Mouse (Mus musculus) kidney, adult 8-10 months (tissue): Measurements from ENCODE around the gene Primpol.

Source experiments
- DNase-seq, 2 experiments: peaks; one replicate each; pipeline ENCODE4 v3.0.0; 2022

Gene Primpol

DNA sequence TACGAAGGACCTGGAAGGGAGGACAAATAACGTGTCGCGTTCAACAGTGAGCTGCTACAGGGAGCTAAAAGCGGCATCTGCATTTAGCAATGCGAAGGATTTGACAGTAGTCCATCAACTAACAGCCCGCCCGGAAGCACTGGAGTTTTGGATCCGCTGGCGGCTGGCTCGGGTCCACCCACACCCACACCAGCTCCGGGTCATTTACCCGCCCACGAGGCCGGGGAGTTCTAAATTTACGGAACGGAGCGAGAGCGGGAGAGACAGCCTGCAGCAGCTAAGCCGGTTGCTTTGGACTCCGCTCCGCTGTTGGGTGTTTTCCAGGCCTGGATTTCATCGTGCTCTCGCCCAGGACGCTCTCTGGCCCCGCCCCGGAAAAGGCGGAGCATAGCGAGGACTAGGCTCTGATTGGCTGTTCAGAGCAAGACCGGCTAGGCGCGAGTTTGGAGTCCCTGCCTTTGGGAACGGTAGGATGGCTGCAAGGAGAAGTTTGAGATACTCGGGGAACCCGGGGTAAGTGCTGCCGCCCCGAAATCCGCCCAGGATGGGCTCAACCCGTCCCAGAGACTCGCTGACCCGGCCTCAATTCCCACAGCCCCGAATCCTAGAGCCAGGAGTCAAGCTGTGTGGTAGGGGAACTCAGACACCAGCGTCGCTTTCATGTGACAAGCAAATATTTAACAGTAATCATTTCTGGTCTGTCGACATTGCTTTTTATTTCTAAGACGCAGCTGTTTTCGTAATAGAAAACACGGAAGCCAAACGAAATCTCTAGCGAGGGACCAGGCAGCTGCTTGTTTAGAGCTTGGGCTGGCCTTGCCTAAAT lies 65.2 kb downstream of the Primpol start, which contains the start of gene Cenpu:
Cenpu (plus strand) TSS at position 414 of the 826 bp plus-strand sequence.
- peak; percentile 100 for DNase-seq

DNA sequence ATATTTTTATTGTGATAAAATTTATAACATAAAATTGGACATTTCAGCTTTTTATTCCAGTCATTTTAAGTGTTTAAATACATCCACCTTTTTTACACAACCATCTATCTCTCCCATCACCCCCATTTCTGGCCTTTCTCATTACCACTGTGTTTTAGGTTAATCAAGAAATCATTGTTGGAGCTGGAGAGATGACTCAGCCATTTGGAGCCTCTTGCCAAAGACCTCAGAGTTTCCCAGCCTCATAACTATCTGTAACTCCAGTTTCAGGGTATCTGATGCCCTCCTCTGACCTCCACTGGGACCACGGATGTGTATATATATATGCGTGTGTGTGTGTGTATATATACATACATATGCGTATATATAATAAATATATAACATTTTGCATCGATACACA lies 66.0 kb downstream of the Primpol start:
- no peak for DNase-seq

DNA sequence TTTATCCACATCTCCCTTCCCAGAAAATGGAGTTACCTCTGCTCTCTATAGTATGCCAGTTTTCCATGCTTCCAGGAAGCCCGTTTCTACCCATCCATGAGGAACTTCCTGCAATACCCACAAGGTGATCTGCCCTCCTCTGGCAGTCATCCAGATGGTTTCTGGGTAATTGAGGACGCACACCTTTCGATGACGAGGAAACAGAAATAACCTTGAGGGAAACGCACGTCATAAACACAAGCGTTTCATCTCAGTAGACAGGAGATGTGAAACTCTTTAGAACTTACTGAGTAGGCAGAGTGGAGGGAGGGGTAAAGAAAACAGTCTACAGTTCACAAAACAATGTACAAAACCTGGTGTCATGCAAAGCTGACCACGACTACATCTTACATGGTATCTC lies 67.0 kb downstream of the Primpol start:
- no peak for DNase-seq

DNA sequence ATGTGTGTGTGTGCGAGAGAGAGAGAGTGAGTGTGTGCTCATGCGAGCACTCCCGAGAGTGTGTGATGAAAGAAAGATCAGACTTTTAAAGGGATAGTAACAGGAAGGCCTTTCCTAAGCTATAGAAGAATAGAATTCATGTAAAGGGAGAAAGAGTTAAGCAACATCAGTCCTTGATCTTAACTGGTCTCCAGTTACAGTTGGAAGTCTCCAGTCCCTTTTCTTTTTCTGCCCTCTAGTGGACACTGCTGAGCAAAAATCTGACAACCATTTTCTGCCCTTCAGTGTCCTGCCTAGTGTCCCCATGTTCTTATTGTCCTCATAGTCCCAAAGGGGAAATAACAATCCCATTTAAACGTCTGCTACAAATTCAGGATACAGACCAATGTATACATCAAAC lies 69.8 kb downstream of the Primpol start:
- DNase-seq = peak; percentile 50 to 67

DNA sequence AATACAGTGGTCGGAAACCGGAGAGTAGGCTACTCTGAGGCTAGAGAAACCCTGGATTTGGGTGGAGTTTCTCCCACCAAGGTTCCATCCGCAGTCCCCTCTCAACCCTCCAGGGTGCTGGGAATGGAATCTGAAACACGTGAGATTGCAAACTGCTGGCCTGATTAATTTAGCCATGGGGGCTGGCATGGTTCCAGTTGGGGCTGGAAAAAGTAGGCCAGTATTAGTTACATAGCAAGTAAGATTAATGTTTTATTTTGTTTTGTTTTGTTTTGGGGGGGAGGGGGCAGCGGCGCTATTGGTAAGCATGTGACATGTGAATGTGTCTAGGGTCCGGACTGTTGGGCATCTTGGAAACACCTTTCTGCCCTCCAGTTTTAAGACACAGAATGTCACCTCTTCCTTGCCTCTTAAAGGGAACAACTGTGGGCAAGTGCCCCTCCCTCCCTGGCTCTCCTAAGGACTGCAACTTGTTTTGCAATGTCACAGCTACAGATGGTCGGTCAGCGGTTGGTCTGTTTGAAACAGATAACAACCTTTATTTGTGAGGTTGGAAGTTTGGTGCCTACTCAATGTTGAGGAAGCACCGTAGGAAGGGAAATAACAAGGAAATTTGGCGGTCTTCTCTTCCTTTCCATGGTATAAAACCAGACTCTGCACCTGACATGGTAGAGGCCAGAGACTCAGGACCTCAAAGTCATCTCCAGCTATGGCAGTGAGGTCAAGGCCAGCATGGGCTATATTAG lies 70.4 kb downstream of the Primpol start:
- peak; percentile 86 to 90 for DNase-seq

DNA sequence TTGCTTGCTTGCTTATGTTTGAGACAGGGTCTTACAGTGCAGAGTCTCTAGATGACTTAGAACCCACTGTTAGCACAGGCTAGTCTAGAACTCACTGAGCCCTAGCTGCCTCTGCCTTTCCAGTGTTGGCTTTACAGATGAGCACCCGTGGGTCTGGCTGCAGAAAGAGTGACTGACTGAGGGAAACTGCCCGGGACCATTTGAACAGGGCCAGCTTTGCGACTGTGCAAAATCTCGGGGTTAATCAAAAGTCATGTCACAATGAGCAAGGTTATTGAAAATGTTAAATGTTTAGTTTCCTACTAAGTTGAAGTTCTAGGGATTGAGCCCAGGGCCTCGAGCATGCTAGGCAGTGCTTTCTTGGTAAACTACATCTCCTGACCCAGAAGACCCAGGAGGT lies 71.2 kb downstream of the Primpol start:
- DNase-seq = no peak

DNA sequence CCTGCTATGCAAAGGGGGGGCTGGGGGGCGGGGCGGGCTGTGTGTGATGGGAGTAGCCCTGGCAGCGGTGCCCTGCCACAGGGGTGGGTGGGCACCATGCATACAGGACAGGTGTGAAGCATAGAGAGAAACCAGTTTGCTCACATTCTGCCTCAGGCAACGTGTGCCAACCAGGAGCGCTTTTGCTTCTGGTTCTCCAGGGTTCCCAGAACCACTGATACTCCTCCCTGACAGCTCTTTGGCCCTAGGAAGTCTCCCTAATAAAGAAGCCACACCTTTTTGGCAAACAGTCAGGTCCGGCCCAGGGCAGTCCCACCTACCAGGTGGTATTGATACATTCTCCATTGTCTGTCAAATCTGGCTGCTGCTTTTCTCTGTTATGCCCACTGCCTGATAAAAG lies 73.3 kb downstream of the Primpol start:
- no peak for DNase-seq

DNA sequence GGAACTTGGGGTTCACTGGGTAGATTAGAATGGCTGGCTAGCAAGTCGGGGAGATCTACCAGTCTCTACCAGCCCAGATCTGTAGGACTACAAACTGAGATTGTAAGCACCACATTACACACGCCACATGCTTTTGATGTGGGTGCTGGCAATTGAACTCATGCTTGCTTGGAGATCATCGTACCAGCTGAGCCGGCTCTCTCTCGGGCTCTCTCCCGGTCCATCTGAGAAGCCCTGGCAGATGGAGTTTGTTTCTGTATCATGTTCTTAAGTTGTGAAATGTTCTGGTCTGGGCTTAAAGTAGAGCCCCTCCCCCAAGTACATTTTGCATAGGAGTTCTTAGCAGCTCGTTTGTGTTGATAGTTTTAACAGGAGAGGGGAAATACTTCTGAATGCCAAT lies 73.8 kb downstream of the Primpol start:
- DNase-seq = no peak

DNA sequence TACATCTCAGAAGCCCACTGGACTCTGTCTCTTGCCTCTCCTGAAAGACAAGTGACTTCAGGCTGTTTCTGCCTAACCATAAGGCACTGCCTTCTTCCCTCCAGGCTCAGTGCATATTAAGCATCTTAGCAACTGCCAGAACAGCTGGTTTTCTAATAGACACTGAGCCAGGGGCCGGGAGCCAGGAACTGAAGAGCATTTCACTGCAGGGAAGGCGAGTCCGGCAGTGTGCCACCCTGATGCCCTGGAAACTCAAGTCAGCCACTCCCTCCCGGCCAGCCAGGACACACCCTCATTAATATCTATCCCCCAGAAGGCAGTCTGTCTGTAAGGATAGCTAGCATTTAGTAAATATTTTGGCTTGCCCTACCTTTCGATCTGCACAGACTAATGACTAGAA lies 77.3 kb downstream of the Primpol start:
- no peak for DNase-seq

DNA sequence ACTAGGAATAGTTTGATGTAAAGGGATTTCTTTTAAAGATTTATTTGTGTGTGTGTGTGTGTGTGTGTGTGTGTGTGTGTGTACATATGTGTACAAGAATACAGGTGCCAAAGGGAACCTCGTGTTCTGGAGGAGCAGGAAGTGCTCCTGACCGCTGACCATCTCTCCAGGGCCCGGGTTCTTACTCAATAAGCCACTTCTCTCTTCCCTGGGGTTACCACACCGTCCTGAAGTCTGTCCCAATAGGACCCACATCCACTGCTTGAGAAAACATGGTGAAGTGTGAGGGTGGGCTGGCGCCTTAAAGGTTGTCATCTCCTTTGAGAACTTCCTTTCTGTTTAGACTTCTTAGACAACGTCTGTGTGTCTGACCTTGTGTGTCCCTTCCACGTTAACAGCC lies 83.1 kb downstream of the Primpol start:
- no peak for DNase-seq

DNA sequence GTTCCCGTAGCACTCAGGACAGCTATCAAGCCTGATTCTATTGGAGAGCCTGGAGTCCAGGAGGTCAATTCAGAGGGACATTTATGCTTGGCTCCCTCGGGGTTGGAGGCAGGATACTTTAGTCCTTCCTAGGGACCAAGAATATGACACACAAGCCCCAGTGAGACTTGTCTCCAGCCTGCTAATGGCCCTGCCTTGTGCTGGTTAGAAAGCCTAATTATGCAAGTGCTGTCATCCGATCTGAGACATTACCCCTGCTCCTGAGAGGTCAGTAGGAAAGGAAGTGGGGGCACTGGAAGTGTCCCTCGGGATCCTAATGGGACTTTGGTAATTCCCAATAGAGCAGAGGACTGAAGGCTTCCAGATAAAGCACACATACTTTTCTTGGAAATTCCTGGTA lies 86.5 kb downstream of the Primpol start:
- DNase-seq = no peak

DNA sequence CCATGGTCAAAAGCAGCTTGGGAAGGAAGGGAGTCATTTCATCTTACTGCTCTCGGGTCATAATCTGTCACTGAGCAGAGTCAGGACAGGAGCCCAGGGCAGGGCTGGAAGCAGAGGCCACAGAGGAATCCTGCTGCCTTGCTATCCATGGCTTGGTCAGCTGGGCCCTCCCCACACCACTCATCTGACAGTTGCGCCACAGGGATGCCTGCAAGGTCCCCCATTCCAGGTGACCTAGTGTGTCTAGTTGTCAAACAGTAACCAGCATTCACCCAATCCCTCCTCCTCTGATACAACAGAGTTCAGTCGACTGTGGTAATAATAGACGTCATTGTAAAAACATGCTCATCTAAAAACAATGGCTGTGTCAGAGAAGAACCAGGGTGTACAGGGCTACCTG lies 87.5 kb downstream of the Primpol start:
- DNase-seq = peak in 1 of 2 experiments; percentile 41

DNA sequence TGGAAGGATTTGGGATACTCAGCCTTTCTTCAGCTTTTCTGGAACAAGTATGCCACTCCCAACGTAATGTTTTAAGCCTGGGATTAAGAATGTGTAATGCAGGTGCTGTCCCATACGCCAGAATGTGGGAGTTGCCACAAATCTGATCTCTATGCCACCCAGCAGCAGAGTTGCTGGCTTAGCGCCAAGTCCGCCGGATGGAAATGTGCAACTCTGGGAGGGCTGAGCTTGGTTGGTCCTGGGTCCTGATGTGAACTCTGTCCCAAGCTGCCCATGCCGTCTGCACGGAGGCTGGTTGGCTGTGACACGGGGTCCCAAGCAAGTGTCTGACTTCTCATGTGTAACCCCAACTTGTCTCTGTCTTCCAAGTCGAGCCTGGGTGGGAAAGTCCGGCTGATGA lies 90.2 kb downstream of the Primpol start:
- DNase-seq = no peak

DNA sequence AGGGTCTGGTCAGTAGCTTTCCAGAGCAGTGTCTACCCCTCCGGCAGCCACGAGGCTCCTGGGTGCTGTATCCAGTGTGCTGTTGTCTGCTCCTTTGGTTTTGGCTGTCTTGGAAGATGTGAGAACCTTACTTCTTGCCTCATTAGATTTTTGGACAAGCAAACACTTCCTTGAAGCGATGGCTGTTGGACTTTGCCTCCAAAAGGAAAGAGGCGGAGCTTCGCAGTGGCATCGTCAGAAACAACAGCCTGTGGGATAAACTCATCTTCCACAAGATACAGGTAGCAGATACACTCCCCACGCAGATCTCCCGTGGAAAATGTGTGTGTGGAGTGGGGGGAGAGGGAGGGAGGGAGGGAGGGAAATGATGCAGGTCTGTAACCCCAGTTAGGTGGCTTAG lies 90.9 kb downstream of the Primpol start:
- DNase-seq = peak; percentile 41 to 50
